Mouse (Mus musculus): ENCODE measurements around the gene Dll4. TPM values are rescaled to one million over a fixed set of nuclear protein-coding genes. Genes with fewer than 3 reads are reported as not detected.

Gene Dll4
- 17.0 and 24.0 TPM in 2 replicates for polyA plus RNA-seq (2012; rRNA removed; ENCODE audit: low replicate concordance)

DNA sequence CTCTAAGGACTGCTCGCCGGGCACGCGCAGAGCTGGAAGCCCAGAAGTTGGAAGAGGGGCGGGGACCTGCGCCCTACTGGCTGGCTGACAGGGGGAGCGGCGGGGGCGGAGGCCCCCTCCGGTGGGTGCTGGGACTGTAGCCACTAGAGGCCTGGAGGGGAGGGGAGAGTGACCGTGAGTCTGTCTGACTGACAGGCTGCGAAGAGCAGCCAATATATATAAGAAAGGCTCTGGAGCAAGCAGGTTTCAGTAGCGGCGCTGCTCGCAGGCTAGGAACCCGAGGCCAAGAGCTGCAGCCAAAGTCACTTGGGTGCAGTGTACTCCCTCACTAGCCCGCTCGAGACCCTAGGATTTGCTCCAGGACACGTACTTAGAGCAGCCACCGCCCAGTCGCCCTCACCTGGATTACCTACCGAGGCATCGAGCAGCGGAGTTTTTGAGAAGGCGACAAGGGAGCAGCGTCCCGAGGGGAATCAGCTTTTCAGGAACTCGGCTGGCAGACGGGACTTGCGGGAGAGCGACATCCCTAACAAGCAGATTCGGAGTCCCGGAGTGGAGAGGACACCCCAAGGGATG is at the start of gene Dll4:
Dll4 (plus strand) TSS at position 217 of the 576 bp plus-strand sequence.

DNA sequence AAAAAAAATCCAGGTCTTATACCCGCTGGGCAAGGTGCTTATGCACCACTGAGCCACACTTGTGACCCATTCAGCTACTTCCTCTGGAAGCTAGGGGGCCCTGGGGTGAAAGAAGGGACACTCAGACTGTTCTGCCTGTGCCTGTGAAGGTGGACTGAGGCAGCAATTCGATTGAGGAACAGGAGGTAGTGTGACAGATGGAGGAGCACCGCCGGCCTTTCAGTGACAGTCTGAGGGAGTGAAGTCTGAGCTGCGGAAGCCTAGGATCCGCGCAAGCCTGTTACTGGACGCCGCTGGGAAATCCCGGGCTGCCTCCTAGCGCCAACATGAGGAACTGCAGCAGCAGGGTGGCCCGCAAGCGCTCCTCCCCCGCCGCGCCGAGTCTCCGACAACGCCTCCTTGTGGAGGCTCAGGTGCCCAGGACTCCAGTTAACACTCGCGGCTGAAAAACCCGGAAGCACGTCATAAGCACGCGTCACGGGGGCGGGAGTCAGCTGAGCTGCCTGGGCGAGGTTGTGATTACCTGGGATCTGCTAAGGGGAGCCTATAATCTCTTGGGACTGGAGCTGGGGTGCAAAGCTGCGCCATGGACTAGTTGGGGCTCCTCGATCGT is 37.2 kb upstream of the Dll4 start, which contains the start of gene Vps18:
Vps18 (plus strand) TSS at position 471 of the 613 bp plus-strand sequence.

DNA sequence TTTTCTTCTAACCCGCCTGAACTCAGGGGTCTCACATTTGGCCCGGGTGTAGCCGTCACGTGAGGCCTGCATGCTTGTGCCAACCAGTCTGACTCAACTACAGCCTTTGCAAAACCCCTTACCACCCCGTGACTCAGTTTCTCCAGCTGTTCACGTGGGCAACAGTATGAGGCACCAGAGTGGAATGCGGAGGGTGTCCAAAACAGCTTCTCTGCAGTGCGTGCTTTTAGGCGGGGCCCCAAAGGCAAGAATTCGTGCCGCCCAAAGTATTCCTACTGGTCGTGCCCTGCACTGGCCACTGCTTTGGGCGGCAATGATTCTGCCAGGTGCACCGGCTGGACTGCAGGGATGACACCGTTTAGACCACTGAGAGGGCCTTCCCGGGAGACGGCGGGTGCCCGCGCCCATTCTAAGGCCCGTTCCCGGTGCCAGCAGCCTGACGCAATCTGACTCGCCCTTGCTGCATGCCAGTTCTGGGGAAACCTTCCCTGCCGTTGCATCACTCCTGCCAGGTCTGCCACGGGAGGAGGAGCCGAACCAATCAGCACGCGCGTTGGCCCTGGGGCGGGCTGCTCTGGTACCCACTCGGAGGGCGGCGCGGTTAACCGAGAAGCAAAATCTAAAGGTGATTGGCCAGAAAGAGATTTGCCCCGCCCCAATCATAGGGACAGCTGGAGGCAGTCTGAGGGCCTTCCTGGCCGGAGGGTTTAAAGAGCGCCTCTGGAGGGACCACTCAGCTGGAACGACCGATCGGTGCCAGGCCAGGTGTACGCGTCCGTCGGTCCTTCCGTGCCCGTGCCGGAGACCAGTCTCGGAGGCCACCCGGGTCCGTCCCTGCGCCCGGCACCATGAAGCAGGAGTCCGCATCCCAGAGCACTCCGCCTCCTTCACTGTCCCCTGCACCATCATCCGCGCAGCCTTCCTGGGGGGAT is 25.2 kb downstream of the Dll4 start, which contains the start of gene Chac1:
Chac1 (plus strand) TSS at position 675 of the 932 bp plus-strand sequence.

Other genes starting within 250 kb of the Dll4 start
- gene Rad51, start 213.0 kb upstream of the Dll4 start, polyA plus RNA-seq (2012; rRNA removed; ENCODE audit: low replicate concordance), result 1.8 and 2.1 TPM in 2 replicates
- gene Rmdn3, start 168.8 kb upstream of the Dll4 start, polyA plus RNA-seq (2012; rRNA removed; ENCODE audit: low replicate concordance), result 23.3 and 29.3 TPM in 2 replicates
- 80.1 and 84.8 TPM in 2 replicates for gene Gchfr, start 158.0 kb upstream of the Dll4 start, polyA plus RNA-seq (2012; rRNA removed; ENCODE audit: low replicate concordance)
- gene Gm14137, start 151.3 kb upstream of the Dll4 start, polyA plus RNA-seq (2012; rRNA removed; ENCODE audit: low replicate concordance), result 0.12 and 0.36 TPM in 2 replicates
- gene Zfyve19, start 117.2 kb upstream of the Dll4 start, polyA plus RNA-seq (2012; rRNA removed; ENCODE audit: low replicate concordance), result 34.3 and 37.0 TPM in 2 replicates
- 1.9 TPM in 2 replicates for gene Dnajc17, start 117.0 kb upstream of the Dll4 start, polyA plus RNA-seq (2012; rRNA removed; ENCODE audit: low replicate concordance)
- 0.18 TPM in 1 of 2 replicates, not detected in the other for gene Ppp1r14d, start 95.9 kb upstream of the Dll4 start, polyA plus RNA-seq (2012; rRNA removed; ENCODE audit: low replicate concordance)
- 21.6 and 23.1 TPM in 2 replicates for gene Spint1, start 88.4 kb upstream of the Dll4 start, polyA plus RNA-seq (2012; rRNA removed; ENCODE audit: low replicate concordance)
- gene Rhov, start 54.5 kb upstream of the Dll4 start, polyA plus RNA-seq (2012; rRNA removed; ENCODE audit: low replicate concordance), result 3.0 and 5.0 TPM in 2 replicates
- 20.5 and 30.9 TPM in 2 replicates for gene Vps18, start 37.0 kb upstream of the Dll4 start, polyA plus RNA-seq (2012; rRNA removed; ENCODE audit: low replicate concordance)
- 8.4 and 31.1 TPM in 2 replicates for gene Chac1, start 25.4 kb downstream of the Dll4 start, polyA plus RNA-seq (2012; rRNA removed; ENCODE audit: low replicate concordance)
- gene Ino80, start 151.9 kb downstream of the Dll4 start, polyA plus RNA-seq (2012; rRNA removed; ENCODE audit: low replicate concordance), result 7.6 and 9.3 TPM in 2 replicates
- 0.80 and 1.7 TPM in 2 replicates for gene Exd1, start 221.8 kb downstream of the Dll4 start, polyA plus RNA-seq (2012; rRNA removed; ENCODE audit: low replicate concordance)
- 154 and 378 TPM in 2 replicates for gene Chp1, start 221.9 kb downstream of the Dll4 start, polyA plus RNA-seq (2012; rRNA removed; ENCODE audit: low replicate concordance)

Measured in mammary gland, adult 2 months (tissue).